Mouse (Mus musculus) bone marrow macrophage, adult 2 months (primary cell): Measurements from ENCODE around the gene Opn4.

Experiments
- CTCF ChIP-seq: IDR thresholded peaks from 2 replicates; pipeline ENCODE4 v1.5.1; 2012; ENCODE audit warnings: low read depth, mild to moderate bottlenecking, low read length, moderate library complexity
- POLR2A ChIP-seq: IDR thresholded peaks from 2 replicates; pipeline ENCODE4 v1.6.1; 2012; ENCODE audit warnings: mild to moderate bottlenecking, low read depth, low read length, borderline replicate concordance

- TF ChIP-seq CTCF = no peak
- no peak for TF ChIP-seq POLR2A
Measured at GRCm38 (mm10) chr14:34570903-34571302, 29.0 kb downstream of the Opn4 start.
